Comparison of ENCODE assay signal across 8 mouse cellular contexts in the genomic region with DNA sequence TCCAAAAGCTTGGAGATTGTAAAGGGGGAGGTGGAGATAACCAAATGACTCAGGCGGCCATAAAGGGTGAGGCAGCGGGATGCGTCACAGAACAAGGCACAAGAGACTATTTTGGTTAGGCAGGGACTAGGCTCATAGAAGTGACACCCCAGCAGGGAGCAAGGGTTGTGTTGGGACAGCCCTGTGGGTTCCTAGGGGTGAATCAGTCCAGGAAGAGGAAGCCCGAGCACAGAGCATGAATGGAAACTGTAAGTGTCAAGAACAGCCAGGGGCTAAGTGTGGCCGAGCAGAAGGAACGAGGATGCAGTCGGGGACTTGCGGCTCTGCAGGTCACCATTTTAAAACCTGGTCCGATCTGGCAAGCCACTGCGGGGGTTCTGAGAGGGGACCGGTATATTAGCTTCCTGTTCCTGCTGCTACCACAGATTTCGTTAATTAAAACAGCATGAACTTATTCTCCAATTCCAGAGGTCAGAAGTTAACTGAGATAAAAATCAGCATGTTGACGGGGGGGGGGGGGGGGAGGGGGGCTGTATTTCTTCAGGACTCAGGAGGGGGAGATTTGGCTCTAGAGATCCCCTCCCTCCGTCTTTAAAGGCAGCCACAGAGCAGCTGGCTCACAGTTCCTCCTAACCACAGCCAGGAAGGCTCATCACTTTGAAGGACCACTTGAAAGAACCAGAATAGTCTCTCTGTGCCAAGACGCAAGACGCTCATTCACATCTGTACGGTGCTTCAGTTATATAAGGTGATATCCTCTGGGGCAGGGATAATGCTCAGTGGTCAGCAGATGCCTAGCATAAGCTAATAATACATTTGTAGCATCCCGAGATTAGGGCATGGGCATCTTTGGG. TPM values are rescaled to one million over a fixed set of nuclear protein-coding genes. Genes with fewer than 3 reads are reported as not detected.
A peak's percentile ranks its signal among the peaks of the same experiment; 100 is the strongest.
DNase-seq lines count a peak whose midpoint lies in the region; ATAC-seq lines count a peak whose summit lies in the region.

No protein-coding gene starts in this region.

- no peak overlapping the region; the same call in 1 of the 2 replicates for H3K9ac ChIP-seq in embryonic facial prominence, embryonic 11.5 days (replicated peaks; ENCODE audit: low read length)
- no peak overlapping the region for H3K9ac ChIP-seq in limb, embryonic 11.5 days (ENCODE audit: low read length)
- H3K9ac ChIP-seq in neural tube, embryonic 11.5 days (ENCODE audit: low read length), result no peak overlapping the region

- no peak overlapping the region for H3K4me3 ChIP-seq in embryonic facial prominence, embryonic 11.5 days (ENCODE audit: low read depth, low read length)
- H3K4me3 ChIP-seq in limb, embryonic 11.5 days (ENCODE audit: low read depth, low read length), result no peak overlapping the region
- no peak overlapping the region for H3K4me3 ChIP-seq in neural tube, embryonic 11.5 days (ENCODE audit: low read depth, low read length)

- intact Hi-C loops in heart, postnatal 14 days (cut with DNase I), result no loop called here

- 22% methylated on average over 17 of the region's 18 CpGs for WGBS in embryonic facial prominence, embryonic 11.5 days
- WGBS in limb, embryonic 11.5 days, result 12% methylated on average over 18 of the region's 18 CpGs
- 21% methylated on average over 18 of the region's 18 CpGs for WGBS in neural tube, embryonic 11.5 days

- no peaks in the 10 kb centered on the region; the same call in 1 of the 2 replicates for H3K27me3 ChIP-seq in embryonic facial prominence, embryonic 11.5 days (ENCODE audit: control insufficient read depth, insufficient read depth, low read length)
- H3K27me3 ChIP-seq in limb, embryonic 11.5 days (ENCODE audit: control insufficient read depth, insufficient read depth, low read length), result no peaks in the 10 kb centered on the region
- no peaks in the 10 kb centered on the region for H3K27me3 ChIP-seq in neural tube, embryonic 11.5 days (ENCODE audit: control insufficient read depth, insufficient read depth, low read length)

- H3K4me2 ChIP-seq in embryonic facial prominence, embryonic 11.5 days (ENCODE audit: low read depth, low read length), result peak overlapping the region; percentile 4; the same call in 1 of the 2 replicates
- peak overlapping the region; percentile 29 for H3K4me2 ChIP-seq in limb, embryonic 11.5 days (ENCODE audit: low read depth, severe bottlenecking)
- H3K4me2 ChIP-seq in neural tube, embryonic 11.5 days (ENCODE audit: low read depth), result 0 out of 2 replicates have a peak overlapping the region, but pooled peaks have one; percentile 6

- H3K27ac ChIP-seq in embryonic facial prominence, embryonic 11.5 days (replicated peaks; ENCODE audit: low read depth, low read length), result no peak overlapping the region
- H3K27ac ChIP-seq in limb, embryonic 11.5 days (replicated peaks; ENCODE audit: low read depth, low read length), result no peak overlapping the region
- H3K27ac ChIP-seq in neural tube, embryonic 11.5 days (ENCODE audit: low read depth, low read length), result no peak overlapping the region

- peak; percentile 30 for DNase-seq in heart, adult 8-10 months (ENCODE audit: low spot score)
- DNase-seq in heart, postnatal 14 days, result no peak
- DNase-seq in CD8-positive naive resting alpha-beta T cell, adult 2 months (ENCODE audit: low read depth in 2 of 2, low spot score in 2 of 2), result peak; percentile 37 to 46
- DNase-seq in embryonic facial prominence, embryonic 11.5 days (ENCODE audit: low spot score), result peak; percentile 66
- DNase-seq in limb, embryonic 11.5 days (ENCODE audit: low spot score), result peak; percentile 73
- no peak for DNase-seq in neural tube, embryonic 11.5 days (ENCODE audit: low spot score)
- no peak for DNase-seq in cerebellum, adult 11-12 months

- no peaks in the 10 kb centered on the region for H3K9me3 ChIP-seq in embryonic facial prominence, embryonic 11.5 days (replicated peaks; ENCODE audit: control insufficient read depth, low read length)
- no peaks in the 10 kb centered on the region for H3K9me3 ChIP-seq in limb, embryonic 11.5 days (ENCODE audit: control insufficient read depth, low read length)
- H3K9me3 ChIP-seq in neural tube, embryonic 11.5 days (ENCODE audit: control insufficient read depth, low read length), result no peaks in the 10 kb centered on the region

- ATAC-seq in embryonic facial prominence, embryonic 11.5 days (replicated peaks; ENCODE audit: insufficient number of reproducible peaks, low FRiP score, low TSS enrichment, low read depth), result peak; percentile 70; the same call in 1 of the 2 replicates
- ATAC-seq in limb, embryonic 11.5 days (ENCODE audit: insufficient number of reproducible peaks, low FRiP score, low TSS enrichment, low read depth), result no peak
- no peak for ATAC-seq in neural tube, embryonic 11.5 days (ENCODE audit: insufficient read depth, low FRiP score, low TSS enrichment)
- ATAC-seq in erythroblast, adult 5-6 weeks (replicated peaks; ENCODE audit: low FRiP score, poor library complexity, severe bottlenecking), result no peak

- no peaks in the 10 kb centered on the region for H3K4me1 ChIP-seq in embryonic facial prominence, embryonic 11.5 days (ENCODE audit: control insufficient read depth, insufficient read depth, low read length)
- peaks cover 20% of the 10 kb centered on the region for H3K4me1 ChIP-seq in limb, embryonic 11.5 days (ENCODE audit: control insufficient read depth, insufficient read depth, low read length)
- 0 out of 2 replicates have a peak, but pooled peaks cover 5% of the 10 kb centered on the region for H3K4me1 ChIP-seq in neural tube, embryonic 11.5 days (ENCODE audit: control insufficient read depth, insufficient read depth, low read length)

- H3K36me3 ChIP-seq in embryonic facial prominence, embryonic 11.5 days (replicated peaks; ENCODE audit: control insufficient read depth, insufficient read depth, low read depth, low read length), result no peaks in the 10 kb centered on the region
- H3K36me3 ChIP-seq in limb, embryonic 11.5 days (ENCODE audit: control insufficient read depth, insufficient read depth, low read length), result no peaks in the 10 kb centered on the region
- no peaks in the 10 kb centered on the region for H3K36me3 ChIP-seq in neural tube, embryonic 11.5 days (ENCODE audit: control insufficient read depth, insufficient read depth, low read length)

RNA-seq across cellular contexts. Expression of a gene that starts 34.6 kb away (rescaled TPM):
- total RNA-seq in heart, adult 8-10 months (2022), result 10 to 100 TPM; 16.8 to 18.6 (median 17.4) TPM
- total RNA-seq in heart, postnatal 14 days (2021), result 10 to 100 TPM; 27.4 to 29.3 TPM
- polyA plus RNA-seq in embryonic facial prominence, embryonic 11.5 days (2014; fragmentation: Nextera tagmentation; extraction: Ambion mirVana), result 21.2 and 25.4 TPM in 2 replicates
- 18.0 and 19.3 TPM in 2 replicates for polyA plus RNA-seq in limb, embryonic 11.5 days (2014; fragmentation: Nextera tagmentation; extraction: Ambion mirVana)
- 21.5 and 22.1 TPM in 2 replicates for polyA plus RNA-seq in neural tube, embryonic 11.5 days (2014; fragmentation: Nextera tagmentation; extraction: Ambion mirVana)
- total RNA-seq in erythroblast, adult 5-6 weeks (2015; ENCODE audit: low replicate concordance), result 6.9 and 14.4 TPM in 2 replicates
- total RNA-seq in erythroblast, adult 5-6 weeks (2017; ENCODE audit: low replicate concordance), result 10.5 and 23.1 TPM in 2 replicates

RNA-seq across cellular contexts. Expression of a gene that starts 39.4 kb away (rescaled TPM):
- 10 to 100 TPM; 74.1 to 92.4 (median 77.5) TPM for total RNA-seq in heart, adult 8-10 months (2022)
- total RNA-seq in heart, postnatal 14 days (2021), result 100 to 1,000 TPM in 1 of 2 experiments, 10 to 100 TPM in 1; 97.4 to 101 TPM
- polyA plus RNA-seq in embryonic facial prominence, embryonic 11.5 days (2014; fragmentation: Nextera tagmentation; extraction: Ambion mirVana), result 89.5 and 98.4 TPM in 2 replicates
- 78.4 and 82.1 TPM in 2 replicates for polyA plus RNA-seq in limb, embryonic 11.5 days (2014; fragmentation: Nextera tagmentation; extraction: Ambion mirVana)
- 114 and 117 TPM in 2 replicates for polyA plus RNA-seq in neural tube, embryonic 11.5 days (2014; fragmentation: Nextera tagmentation; extraction: Ambion mirVana)
- 19.4 and 37.4 TPM in 2 replicates for total RNA-seq in erythroblast, adult 5-6 weeks (2015; ENCODE audit: low replicate concordance)
- total RNA-seq in erythroblast, adult 5-6 weeks (2017; ENCODE audit: low replicate concordance), result 13.5 and 18.0 TPM in 2 replicates

Comparison
In these comparisons a context has a peak if more than half of its experiments do, and no peak if none do; other contexts are left out.
1. DNase-seq: peak in heart, adult 8-10 months (single experiment), CD8-positive naive resting alpha-beta T cell, adult 2 months (2 of 2), embryonic facial prominence, embryonic 11.5 days (single experiment) and limb, embryonic 11.5 days (single experiment); none in heart, postnatal 14 days (0 of 2), neural tube, embryonic 11.5 days (single experiment) and cerebellum, adult 11-12 months (single experiment).
2. Peak in every context shown above with its lines, with median percentiles within 50 percentile points of each other: H3K4me2 ChIP-seq.